Mouse (Mus musculus): ENCODE results near the gene Rab8a.

- TF ChIP-seq GATA1 (IDR thresholded peaks at IDR 0.05; ENCODE audit: borderline replicate concordance, low read length) (no peak), FLI1 (IDR thresholded peaks at IDR 0.05; ENCODE audit: low read length) (no peak)
Observed at GRCm38 (mm10) chr8:72169681-72170249, 8.8 kb downstream of the Rab8a start.

Data from megakaryocyte, embryonic 14.5 days (primary cell).